Mouse (Mus musculus) hindbrain, embryonic 15.5 days (tissue): ENCODE data around the gene Phospho1. TPM values are rescaled to one million over a fixed set of nuclear protein-coding genes. Genes with fewer than 3 reads are reported as not detected.
A peak's percentile ranks its signal among the peaks of the same experiment; 100 is the strongest.
"Not testable (repeated sequence)": the region's sequence is repeated elsewhere in the genome, so short reads cannot be mapped to it uniquely, and the experiment has no call there.

Experiments
- ATAC-seq: fragments of 200-750 bp; cut with Nextera tagmentation; 2 replicates; pipeline ENCODE4 v1.8.0; 2017; ENCODE audit warnings: low read depth, moderate number of reproducible peaks, moderate TSS enrichment; ENCODE audit not compliant: low FRiP score
- H3K27ac ChIP-seq: fragments of 300-500 bp; sonication (generic); replicated peaks from 2 replicates; pipeline ENCODE4 v1.5.1; 2015; ENCODE audit warnings: mild to moderate bottlenecking, inconsistent platforms
- H3K27me3 ChIP-seq: fragments of 300-500 bp; sonication (generic); 2 replicates; pipeline ENCODE4 v1.6.1; 2015; ENCODE audit warnings: control low read depth, inconsistent platforms
- H3K36me3 ChIP-seq: fragments of 300-500 bp; sonication (generic); 2 replicates; pipeline ENCODE4 v1.6.1; 2015; ENCODE audit warnings: control low read depth, inconsistent platforms
- H3K4me1 ChIP-seq: fragments of 300-500 bp; sonication (generic); replicated peaks from 2 replicates; pipeline ENCODE4 v1.6.1; 2015; ENCODE audit warnings: control low read depth, inconsistent platforms
- H3K4me2 ChIP-seq: fragments of 300-500 bp; sonication (generic); 2 replicates; pipeline ENCODE4 v1.6.1; 2015; ENCODE audit warnings: moderate library complexity, mild to moderate bottlenecking, inconsistent platforms
- H3K4me3 ChIP-seq: fragments of 300-500 bp; sonication (generic); 2 replicates; pipeline ENCODE4 v1.5.1; 2015; ENCODE audit warnings: mild to moderate bottlenecking, inconsistent platforms
- H3K9ac ChIP-seq: fragments of 300-500 bp; sonication (generic); 2 replicates; pipeline ENCODE4 v1.6.1; 2015; ENCODE audit warnings: inconsistent platforms
- H3K9me3 ChIP-seq: fragments of 300-500 bp; sonication (generic); 2 replicates; pipeline ENCODE4 v1.6.1; 2016; ENCODE audit warnings: control low read depth, inconsistent platforms
- WGBS: fragments of 180-500 bp; shearing (Covaris S2); methylation state at CpG from one replicate; pipeline ENCODE4 v1.1.7; 2015; 5-methylcytosine and 5-hydroxymethylcytosine counted together
- polyA plus RNA-seq: library from polyadenylated mRNA; unstranded; fragments of >200 nt; fragmentation: Nextera tagmentation; extraction: Ambion mirVana; gene quantifications from 2 replicates; pipeline ENCODE4 v1.2.1, GENCODE M21; 2015

The Phospho1 gene
- polyA plus RNA-seq, 1 experiment from 2014 or later: 0.44 TPM

DNA sequence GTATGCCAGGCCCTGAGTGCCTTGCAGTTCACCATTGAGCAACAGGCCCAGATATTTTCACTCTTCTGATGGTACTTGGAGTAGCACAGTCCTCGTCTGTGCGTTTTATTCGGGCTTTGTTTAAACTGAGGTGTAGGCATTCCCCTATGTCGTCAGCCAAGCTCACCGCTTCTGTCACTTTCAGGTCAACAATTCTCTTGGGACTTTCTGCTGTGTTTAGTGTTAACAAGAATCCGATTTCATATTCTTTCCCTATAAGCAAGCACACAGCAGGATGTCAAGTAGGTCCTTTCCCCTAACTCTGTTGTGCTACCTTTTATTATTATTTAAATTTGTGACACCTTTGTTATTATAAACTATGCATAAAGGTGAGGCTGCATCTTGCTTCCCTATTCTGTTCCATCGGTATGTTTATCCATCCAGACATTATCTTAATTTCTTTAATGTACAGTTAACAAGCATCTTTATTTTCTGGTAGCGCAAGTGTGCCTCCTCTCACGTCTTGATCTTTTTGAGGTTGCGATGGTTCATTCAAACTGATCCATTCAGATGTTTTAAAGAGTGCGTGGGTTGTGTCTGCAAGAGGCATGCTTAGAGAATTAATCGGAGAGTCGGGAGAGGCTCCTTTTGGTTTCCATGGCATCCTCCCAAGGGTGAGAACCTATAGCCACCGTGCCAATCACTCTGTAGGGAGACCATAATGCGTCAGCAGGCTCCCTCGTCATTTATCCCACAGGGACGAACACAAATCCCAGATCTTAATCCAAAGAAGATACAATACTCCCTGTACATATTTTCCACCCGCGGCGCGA is 33.6 kb downstream of the Phospho1 start:
- Histone ChIP-seq H3K4me1 (peaks cover 17% of the 10 kb centered on the region), H3K4me2 (peak overlapping the region; percentile 72), H3K27me3 (no peaks in the 10 kb centered on the region), H3K9ac (peak overlapping the region; percentile 47), H3K27ac (peak overlapping the region; percentile 89), H3K9me3 (no peaks in the 10 kb centered on the region), H3K36me3 (no peaks in the 10 kb centered on the region), H3K4me3 (peak overlapping the region; percentile 85)
- 15% methylated on average over 21 of the region's 21 CpGs for WGBS
- ATAC-seq: no peak

DNA sequence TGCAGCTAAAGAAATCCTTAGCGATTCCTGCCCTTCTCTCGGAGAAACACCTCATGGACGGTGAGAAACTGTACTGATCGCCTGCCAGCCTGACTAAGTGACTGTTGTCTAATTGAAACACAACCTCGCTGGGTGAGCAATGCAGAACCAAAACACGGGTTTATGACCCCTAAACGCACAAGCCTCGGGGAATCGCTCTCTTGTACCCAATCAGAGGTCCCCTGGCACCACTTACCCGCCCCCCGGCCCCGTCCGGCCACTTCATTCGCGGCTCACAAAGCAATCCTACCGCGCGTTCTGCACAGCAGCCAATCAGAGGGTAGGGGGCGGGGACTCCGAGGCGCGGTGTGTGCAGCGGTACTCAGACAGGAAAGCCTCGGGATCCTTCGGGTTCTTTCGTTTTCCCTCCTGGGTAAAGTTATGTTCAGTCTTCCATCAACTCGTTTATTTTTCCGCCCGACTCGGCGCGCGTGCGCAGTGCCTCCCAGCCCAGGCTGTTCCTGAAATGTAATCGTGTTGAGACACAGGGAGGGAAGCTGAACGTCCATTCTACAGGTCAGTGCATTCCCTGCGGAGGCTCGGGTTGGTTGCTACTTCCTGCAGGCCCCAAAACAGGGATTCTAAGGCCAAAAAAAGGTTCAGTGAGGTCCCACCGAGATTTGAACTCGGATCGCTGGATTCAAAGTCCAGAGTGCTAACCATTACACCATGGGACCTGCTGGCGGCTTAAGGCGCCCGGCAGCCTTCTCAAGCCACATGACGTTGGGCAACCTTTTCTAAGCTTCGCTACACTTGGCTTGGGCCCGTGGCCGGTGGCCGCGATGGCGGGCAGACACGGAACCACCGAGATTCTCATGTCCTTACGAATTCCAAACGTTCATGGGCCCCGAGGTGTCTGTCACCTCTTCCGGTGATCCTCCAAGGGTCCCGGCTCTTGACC is 34.5 kb downstream of the Phospho1 start:
- Histone ChIP-seq H3K4me3 (peak overlapping the region; percentile 85), H3K9ac (peak overlapping the region; percentile 54), H3K36me3 (no peaks in the 10 kb centered on the region), H3K9me3 (no peaks in the 10 kb centered on the region), H3K4me2 (peak overlapping the region; percentile 72), H3K27me3 (no peaks in the 10 kb centered on the region), H3K27ac (peak overlapping the region; percentile 89), H3K4me1 (peaks cover 17% of the 10 kb centered on the region)
- under 1% methylated on average over 58 of the region's 58 CpGs for WGBS
- ATAC-seq: peak; percentile 98

GRCm38 (mm10) chr11:95859468-95859855 is 35.2 kb downstream of the Phospho1 start:
- under 1% methylated on average over 35 of the region's 35 CpGs for WGBS
- H3K27me3 ChIP-seq: no peaks in the 10 kb centered on the region

DNA sequence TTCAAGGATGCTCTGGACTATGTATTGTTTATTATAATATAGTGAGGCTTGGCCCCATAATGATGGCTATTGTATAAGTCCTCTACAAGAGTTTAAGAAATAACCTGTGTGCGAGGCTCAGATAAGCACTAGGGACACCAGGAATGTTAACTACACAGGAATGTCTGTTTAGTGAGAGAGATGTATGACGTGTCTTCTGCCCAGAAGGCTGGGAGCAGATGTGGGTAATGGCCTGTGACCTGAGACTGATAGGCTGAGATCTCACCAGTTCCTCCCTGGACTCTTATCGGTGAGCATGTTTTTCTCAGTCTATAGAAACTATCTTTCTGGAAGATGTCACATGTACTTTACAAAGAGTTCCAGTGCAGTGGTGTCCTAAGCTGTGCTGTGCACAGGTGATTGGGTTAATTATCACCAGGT is 35.8 kb downstream of the Phospho1 start:
- H3K4me2 ChIP-seq: peak overlapping the region; percentile 72
- H3K9ac ChIP-seq: peak overlapping the region; percentile 54
- peak overlapping the region; percentile 85 for H3K4me3 ChIP-seq
- ATAC-seq: no peak
- 35% methylated on average over 3 of the region's 3 CpGs for WGBS
- no peaks in the 10 kb centered on the region for H3K36me3 ChIP-seq
- H3K9me3 ChIP-seq: no peaks in the 10 kb centered on the region
- H3K4me1 ChIP-seq: peaks cover 17% of the 10 kb centered on the region
- no peaks in the 10 kb centered on the region for H3K27me3 ChIP-seq
- H3K27ac ChIP-seq: 0 out of 2 replicates have a peak overlapping the region, but pooled peaks have one; percentile 89

More at GRCm38 (mm10) chr11:95859468-95859855, 35.2 kb downstream of the Phospho1 start:
- peak overlapping the region; percentile 85 for H3K4me3 ChIP-seq
- H3K4me2 ChIP-seq: peak overlapping the region; percentile 72
- H3K4me1 ChIP-seq: peaks cover 17% of the 10 kb centered on the region
- no peaks in the 10 kb centered on the region for H3K36me3 ChIP-seq
- H3K9ac ChIP-seq: peak overlapping the region; percentile 54
- H3K27ac ChIP-seq: peak overlapping the region; percentile 89
- no peaks in the 10 kb centered on the region for H3K9me3 ChIP-seq
- peak; percentile 67 for ATAC-seq

DNA sequence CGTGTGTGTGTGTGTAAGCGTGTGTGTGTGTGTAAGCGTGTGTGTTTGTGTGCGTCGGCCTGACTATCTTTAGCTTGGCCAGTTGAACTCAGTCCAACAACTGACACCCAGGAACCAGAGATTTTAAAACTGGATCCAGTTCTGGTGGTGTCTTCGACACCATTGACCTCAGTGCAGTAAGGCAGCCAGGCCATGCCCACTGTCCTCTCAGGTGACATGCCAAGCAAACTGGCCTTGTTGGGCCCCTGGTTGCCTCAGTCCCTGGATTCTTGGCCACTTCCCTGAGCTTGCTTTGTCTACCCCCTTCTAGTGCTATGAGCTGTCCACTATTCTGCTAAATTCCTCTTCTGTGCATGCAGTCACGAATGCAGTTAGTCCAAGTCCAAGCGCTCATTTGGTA is 37.1 kb downstream of the Phospho1 start:
- Histone ChIP-seq H3K9ac (no peak overlapping the region), H3K4me1 (peaks cover 17% of the 10 kb centered on the region), H3K27ac (no peak overlapping the region), H3K4me3 (no peak overlapping the region), H3K4me2 (no peak overlapping the region), H3K27me3 (no peaks in the 10 kb centered on the region), H3K9me3 (no peaks in the 10 kb centered on the region), H3K36me3 (no peaks in the 10 kb centered on the region)
- ATAC-seq: no peak
- WGBS: 94% methylated on average over 8 of the region's 8 CpGs

GRCm38 (mm10) chr11:95869442-95869841 is 45.1 kb downstream of the Phospho1 start:
- H3K9ac ChIP-seq: no peak overlapping the region
- ATAC-seq: no peak

GRCm38 (mm10) chr11:95869918-95870470 is 45.7 kb downstream of the Phospho1 start:
- no peaks in the 10 kb centered on the region for H3K9me3 ChIP-seq
- WGBS: 79% methylated on average over 6 of the region's 6 CpGs

More at GRCm38 (mm10) chr11:95869442-95869841, 45.1 kb downstream of the Phospho1 start:
- no peaks in the 10 kb centered on the region for H3K9me3 ChIP-seq
- 85% methylated on average over 4 of the region's 4 CpGs for WGBS
- no peaks in the 10 kb centered on the region for H3K27me3 ChIP-seq
- no peak overlapping the region for H3K4me3 ChIP-seq
- H3K27ac ChIP-seq: no peak overlapping the region
- no peaks in the 10 kb centered on the region for H3K36me3 ChIP-seq
- no peak overlapping the region for H3K4me2 ChIP-seq
- H3K4me1 ChIP-seq: no peaks in the 10 kb centered on the region

GRCm38 (mm10) chr11:95875804-95876203 is 51.5 kb downstream of the Phospho1 start:
- Histone ChIP-seq H3K36me3 (no peaks in the 10 kb centered on the region), H3K4me2 (peak overlapping the region; percentile 42), H3K27me3 (no peaks in the 10 kb centered on the region), H3K4me1 (no peaks in the 10 kb centered on the region), H3K9ac (no peak overlapping the region), H3K4me3 (peak overlapping the region; percentile 8; the same call in 1 of the 2 replicates), H3K9me3 (no peaks in the 10 kb centered on the region), H3K27ac (no peak overlapping the region)
- WGBS: 32% methylated on average over 9 of the region's 9 CpGs
- 0 out of 2 replicates have a peak, but pooled peaks have one; percentile 19 for ATAC-seq

More at GRCm38 (mm10) chr11:95869918-95870470, 45.7 kb downstream of the Phospho1 start:
- ATAC-seq: no peak
- H3K4me2 ChIP-seq: no peak overlapping the region
- H3K9ac ChIP-seq: no peak overlapping the region
- H3K27ac ChIP-seq: no peak overlapping the region
- H3K36me3 ChIP-seq: no peaks in the 10 kb centered on the region
- no peak overlapping the region for H3K4me3 ChIP-seq
- no peaks in the 10 kb centered on the region for H3K4me1 ChIP-seq
- H3K27me3 ChIP-seq: no peaks in the 10 kb centered on the region

GRCm38 (mm10) chr11:95876296-95876695 is 52.0 kb downstream of the Phospho1 start:
- no peak for ATAC-seq
- no peaks in the 10 kb centered on the region for H3K36me3 ChIP-seq
- H3K9ac ChIP-seq: no peak overlapping the region
- no peaks in the 10 kb centered on the region for H3K4me1 ChIP-seq
- no peak overlapping the region for H3K27ac ChIP-seq
- H3K4me2 ChIP-seq: peak overlapping the region; percentile 42
- no peaks in the 10 kb centered on the region for H3K9me3 ChIP-seq
- H3K4me3 ChIP-seq: peak overlapping the region; percentile 8; the same call in 1 of the 2 replicates
- H3K27me3 ChIP-seq: no peaks in the 10 kb centered on the region
- WGBS: 28% methylated on average over 7 of the region's 7 CpGs

DNA sequence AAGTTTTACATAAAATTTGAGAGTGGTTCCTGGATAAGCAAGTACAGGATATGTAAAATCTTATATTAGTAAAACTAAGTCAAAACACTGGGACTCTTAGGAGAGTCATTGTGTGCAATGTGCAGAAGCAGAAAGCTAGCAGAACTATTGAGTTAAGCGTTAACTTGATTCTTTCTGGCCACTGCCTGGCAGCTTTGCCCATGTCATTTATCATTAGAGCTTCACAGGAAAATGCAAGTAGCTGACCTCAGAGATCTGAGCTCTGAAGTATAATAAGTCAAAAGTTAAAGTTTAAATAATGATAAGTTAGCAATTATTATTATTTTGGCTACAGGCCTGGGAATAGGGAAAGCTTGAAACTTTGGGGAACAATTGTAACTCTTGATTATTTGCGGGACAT is 55.6 kb downstream of the Phospho1 start:
- not testable (repeated sequence) for ATAC-seq, H3K9me3 ChIP-seq, H3K9ac ChIP-seq, H3K36me3 ChIP-seq, H3K4me2 ChIP-seq, H3K27ac ChIP-seq, H3K27me3 ChIP-seq, H3K4me1 ChIP-seq, H3K4me3 ChIP-seq
- 67% methylated on average over 2 of the region's 2 CpGs for WGBS
